Mouse (Mus musculus) lung, postnatal 14 days (tissue): ENCODE data around the gene Zfp36l1.
A peak's percentile ranks its signal among the peaks of the same experiment; 100 is the strongest.

Experiments
- DNase-seq: peaks from one replicate; pipeline ENCODE4 v3.0.0; 2021

The Zfp36l1 gene

DNA sequence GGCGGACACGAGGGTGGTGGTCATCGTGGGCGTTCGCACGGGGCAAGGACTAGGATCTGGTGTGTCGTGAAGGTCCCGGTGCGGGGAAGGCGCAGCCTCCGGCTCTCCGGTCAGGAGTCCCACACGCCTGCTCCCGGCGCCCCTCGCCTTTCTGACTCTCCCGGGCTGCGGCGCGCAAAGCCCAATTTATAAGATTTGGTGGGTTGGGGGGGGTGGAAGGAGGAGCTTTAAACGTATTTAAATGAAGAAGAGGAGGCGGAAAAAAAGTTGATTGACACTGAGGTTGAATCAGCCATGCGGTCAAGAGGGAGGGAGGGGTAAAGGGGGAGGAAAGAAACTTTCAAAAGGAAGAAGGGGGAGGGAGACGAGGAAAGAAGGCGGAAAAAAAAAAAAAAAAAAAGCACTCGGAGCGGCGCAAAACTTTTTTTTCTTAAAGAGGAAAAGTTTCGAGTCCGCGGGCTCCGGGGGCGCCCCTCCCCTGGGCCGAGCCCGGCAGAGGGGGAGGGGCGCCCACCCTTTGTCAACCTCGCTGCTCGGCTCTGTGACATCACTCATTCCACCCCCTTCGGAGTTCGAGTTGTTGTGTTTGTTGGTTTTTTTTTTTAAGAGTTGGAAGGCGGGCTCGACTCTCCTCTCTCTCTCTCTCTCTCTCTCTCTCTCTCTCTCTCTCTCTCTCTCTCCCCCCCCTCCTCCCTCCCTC is at the start of gene Zfp36l1:
Zfp36l1 (minus strand) TSS at position 162 of the 700 bp plus-strand sequence.
- DNase-seq = peak; percentile 97

DNA sequence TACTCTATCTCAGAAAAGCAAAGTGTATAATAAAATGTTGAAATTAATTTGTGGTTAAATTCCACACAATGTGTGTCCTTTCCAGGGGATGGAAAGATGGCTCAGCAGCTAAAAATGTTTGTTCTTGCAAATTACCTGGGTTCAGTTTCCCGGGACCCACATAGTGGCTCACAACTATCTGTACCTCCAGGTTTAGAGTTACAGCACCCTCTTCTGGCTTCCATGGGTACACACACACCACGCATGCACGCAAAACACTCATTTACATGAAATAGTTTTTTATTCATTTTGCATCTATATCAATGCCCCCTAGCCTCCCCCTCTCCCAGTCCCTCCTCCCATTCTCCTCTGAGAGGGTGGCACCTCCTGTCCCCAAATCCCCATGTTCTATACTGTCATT is 49.6 kb upstream of the Zfp36l1 start:
- no peak for DNase-seq

DNA sequence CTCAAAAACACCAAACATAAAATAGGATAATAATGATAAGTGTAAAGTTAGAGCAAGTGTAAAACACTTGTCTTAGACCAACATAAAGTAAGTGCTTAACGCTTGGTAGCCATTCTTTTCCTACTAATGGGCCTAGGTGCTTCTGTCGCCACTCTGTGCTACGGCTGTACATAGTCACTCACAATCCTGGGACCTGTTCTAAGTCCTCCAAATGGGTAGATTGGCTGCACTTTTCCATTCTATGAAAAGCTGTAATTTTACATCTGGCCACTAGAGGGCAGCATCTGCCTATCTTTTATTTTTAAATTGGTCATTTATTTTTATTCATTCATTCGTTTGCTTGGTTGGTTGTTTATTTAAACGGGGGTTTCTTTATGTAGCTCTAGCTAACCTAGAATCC is 44.9 kb upstream of the Zfp36l1 start:
- DNase-seq = no peak

DNA sequence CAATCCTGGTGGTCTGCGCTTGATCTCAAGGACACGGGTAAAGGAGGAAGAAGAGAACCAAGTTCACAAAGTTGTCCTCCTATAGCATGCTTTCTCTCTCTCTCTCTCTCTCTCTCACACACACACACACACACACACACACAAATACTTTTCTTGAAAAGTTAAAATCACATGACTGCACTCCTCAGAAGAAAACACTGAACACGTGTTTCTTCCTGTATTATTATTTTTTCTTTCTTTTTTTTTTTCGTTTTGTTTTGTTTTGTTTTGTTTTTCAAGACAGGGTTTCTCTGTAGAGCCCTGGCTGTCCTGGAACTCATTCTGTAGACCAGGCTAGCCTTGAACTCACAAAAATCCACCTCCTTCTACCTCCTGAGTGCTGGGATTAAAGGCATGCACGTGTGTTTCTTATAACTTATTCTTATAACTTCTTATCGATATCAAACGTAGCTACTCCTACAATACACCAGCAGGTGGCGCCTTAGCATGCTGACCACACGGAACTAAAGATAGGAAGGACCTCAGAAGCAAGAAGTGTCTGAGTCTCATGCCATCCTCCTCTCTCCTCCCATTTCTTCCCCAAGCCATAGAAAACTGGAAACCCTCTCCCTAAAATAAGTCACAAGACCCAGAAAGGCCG is 41.0 kb upstream of the Zfp36l1 start:
- peak; percentile 72 for DNase-seq

DNA sequence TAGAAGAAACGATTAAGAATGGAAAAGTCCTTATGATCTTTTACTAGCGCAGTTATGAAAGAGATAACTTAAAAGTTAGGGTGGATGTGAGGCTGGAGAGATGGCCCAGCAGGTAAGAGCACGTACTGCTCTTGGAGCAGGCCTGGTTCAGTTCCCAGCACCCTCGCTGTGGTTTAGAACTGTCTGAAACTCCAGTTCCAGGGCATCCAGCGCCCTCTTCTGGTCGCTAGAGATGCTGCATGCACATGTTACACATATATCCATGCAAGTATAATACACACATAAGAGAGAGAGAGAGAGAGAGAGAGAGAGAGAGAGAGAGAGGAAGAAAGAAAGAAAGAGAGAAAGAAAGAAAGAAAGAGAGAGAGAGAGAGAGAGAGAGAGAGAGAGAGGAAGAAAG is 40.3 kb upstream of the Zfp36l1 start:
- no peak for DNase-seq

DNA sequence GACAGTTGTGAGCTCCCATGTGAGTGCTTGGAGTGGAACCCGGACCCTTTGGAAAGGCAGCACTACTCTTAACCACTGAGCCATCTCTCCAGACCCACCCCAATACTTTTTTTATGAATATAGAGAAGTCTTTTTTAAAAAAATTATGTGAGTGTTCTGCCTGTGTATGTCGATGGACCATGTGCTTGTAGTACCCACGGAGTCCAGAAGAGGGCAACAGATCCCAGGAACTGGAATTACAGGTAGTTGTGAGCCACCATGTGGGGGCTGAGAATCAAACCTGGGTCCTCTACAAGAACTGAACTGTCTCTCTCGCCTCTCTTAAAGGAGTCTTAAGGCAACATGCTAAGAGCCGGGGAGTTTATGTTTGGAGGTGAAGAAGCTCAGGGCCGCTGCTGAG is 39.0 kb upstream of the Zfp36l1 start:
- no peak for DNase-seq

DNA sequence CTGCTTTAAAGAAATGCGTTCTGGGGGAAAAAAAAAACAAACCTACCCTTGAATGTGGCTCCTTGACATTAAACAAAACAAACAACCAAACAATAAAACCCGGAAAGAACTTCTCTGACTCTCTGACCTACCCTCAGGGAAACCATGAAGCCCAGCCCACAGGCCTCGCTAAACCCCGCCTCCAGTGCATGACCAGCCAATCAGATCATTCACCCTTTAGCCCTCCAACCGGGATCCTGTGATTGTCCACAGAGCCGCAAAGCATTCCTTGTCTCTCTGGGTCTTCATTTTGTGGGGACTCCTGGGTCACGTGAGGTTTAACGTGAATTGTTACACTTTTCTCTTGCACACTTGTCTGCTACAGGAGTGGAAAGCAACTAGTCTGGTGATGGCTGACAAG is 37.8 kb upstream of the Zfp36l1 start:
- peak; percentile 58 for DNase-seq

DNA sequence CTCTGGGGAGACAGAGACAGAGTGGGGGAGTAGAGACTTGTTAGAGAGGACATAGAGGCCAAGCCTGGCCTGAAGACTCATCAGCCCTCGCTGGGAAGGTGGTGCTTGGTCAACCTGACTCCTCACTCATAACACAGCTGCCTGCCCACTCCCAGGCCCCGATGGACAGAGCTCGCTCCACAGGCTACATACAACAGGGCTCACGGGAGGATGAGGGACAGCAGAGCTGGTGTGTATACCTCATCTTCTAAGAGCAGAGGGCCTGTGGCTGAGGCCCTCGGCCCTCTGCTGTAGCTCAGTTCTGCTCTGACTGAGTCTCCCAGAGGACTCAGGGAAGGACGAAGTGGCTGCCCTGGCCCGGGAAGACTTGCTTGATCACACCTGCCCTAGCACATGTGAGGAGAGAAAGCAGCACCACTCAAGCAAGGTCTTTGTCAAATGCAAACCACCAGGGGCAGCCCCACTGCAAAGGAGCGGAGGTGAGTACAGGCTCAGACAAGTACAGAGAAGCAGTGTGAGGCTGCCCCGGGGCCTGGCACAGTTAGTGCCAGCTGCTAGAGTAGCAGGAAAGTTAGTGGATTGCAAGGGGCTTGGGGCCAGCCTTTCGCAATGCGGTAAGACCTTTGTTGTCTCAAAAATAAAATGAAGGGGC is 34.9 kb upstream of the Zfp36l1 start:
- no peak for DNase-seq

DNA sequence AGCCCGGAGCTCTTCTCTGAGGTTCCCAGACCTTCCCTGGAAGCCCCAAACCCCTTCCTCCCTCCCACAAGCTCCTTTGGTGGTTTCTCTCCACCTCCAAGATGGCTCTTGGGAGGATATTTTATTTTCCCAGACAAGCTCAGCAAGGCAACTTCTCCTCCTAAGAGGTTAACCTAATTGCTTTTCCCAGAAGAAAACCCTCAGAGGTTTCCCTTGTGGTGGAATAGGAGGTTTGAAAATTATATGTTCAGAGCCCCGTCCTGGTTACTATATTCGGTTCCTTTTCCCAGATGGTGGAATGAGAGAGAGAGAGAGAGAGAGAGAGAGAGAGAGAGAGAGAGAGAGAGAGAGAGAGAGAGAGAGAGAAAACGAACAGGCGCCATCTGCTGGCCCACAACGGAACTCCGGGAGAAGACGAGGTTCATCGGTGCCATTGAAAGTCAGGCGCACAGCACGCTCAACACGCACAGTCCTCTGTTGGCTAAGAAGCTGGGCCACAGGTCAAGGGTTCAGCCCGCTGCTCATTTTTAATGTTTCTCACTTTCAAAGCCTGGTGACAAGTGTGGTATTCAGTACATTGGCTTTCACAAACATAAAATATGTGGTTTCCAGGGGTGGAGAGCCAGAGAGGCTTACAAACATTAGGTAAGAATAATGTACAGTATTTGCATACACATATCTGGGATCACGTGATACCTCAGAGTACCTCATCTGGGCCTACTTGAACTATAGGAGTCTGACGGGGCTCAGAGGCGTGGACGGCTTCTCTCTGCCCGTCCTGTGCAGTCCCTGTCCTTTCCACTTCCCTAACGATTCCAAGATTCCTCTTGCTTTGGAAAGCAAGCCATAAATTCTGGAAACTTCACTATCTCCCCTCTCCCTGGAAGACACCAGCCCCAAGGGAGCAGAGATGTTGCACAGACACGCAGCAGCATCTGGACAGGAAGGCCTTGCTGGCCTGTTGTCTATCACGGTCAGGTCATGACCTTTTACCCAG is 33.7 kb upstream of the Zfp36l1 start:
- DNase-seq = peak; percentile 79

DNA sequence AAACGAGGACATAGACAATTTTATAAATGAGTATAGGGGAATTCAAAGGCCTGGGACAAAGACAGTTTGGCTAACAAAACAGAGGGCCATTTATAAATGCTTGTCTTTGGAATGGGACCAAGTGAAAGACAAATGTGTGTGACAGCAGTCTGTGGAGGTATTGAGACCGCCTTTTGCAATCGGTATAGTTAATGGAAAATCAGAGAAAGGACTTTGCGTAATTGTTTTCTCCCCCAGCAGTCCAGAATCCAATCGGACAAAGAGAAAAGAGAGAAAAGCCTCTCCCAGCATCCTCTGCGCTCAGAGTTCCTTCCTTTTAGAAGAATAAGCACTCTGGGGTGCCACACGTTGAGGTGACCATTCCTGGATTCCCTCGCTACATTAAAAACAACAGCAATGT is 32.6 kb upstream of the Zfp36l1 start:
- DNase-seq = no peak

DNA sequence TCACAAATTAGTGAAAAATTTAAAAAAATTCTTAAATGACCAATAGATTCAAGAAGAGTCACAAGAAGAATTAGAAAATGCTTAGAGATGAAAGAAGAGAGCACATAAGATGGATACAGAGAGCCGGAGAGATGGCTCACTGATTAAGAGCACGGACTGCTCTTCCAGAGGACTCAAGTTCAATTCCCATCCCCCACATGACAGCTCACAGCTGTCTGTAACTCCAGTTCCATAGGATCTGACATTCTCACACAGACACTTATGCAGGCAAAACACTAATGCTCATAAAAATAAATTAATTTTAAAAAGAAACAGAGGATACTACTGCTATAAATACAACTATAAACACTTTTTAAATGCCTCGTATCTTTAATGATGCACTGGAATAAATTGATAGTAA is 32.0 kb upstream of the Zfp36l1 start:
- DNase-seq = no peak

DNA sequence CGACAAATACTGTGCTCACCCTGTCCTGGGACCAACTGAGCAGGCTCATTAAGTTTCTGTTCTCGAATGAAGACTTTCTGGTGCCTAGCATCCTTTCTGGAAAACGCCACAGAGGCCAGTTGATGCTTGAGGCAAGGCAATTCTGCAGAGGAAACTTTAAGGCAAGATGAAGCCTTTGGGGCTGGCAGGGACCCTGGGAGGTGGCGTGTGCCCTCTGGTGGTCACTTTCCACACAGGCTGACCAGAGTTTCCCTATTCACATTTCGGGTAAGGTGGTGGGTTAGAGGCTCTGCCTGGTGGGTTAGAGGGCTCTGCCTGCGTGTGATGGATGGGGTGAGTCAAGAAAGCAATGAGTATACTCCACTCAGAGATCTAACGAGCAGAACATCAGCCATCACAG is 28.7 kb upstream of the Zfp36l1 start:
- DNase-seq = peak; percentile 74

DNA sequence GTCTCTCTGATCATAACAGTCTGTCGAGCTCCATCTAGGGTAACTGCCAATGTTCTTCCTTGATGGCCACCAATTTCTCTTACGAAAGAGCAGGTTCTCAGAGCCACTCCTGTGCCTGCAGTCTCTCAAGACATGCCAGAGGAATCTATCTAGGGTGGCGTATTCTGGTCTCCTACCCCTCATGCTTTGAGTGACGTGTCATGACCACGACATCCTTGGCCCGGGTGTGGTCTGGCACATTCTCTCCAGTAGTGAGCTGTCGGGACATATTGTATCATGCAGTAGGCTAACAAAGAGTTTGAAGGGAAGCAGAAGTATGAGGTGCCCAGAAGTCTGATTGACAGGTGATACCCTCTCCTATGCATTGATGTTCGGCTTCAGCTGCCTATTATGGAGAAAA is 28.2 kb upstream of the Zfp36l1 start:
- DNase-seq = no peak

DNA sequence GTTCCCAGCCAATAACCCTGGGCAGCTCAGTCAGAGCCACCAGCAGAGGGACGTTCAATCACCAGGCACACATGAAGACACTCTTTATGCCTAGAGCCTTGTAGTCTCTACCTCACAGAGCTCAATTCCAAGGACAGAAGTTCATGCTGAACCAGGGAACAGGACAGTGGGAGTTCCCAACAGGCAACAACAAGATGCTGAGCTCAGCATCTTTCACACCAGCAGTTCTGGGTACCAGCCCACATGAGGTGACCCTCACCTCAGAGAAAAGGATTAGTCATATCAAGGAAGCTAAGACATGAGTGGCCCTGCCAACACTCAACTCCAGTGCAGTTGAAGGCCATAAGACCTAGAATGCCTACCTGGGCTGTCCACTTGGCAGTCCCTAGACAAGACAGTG is 24.9 kb upstream of the Zfp36l1 start:
- no peak for DNase-seq

DNA sequence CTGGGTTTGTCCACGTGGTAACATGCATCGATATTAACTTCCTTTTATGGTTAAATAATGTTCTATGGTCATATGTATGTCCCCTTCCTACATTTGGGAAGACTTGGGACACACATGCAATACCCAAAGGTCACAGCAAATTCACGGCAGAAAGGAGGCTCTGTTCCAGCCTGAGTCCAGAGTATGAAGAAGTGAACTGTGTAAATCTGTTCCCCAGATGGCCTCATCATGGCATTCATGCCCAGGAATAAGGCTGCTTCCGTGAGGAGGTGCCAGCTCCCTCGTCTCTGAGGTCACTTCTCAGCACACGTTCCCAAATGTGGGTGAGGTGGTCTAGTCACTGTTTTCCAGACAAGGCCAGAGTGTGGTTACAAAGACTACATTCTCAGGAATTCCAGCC is 24.4 kb upstream of the Zfp36l1 start:
- no peak for DNase-seq

DNA sequence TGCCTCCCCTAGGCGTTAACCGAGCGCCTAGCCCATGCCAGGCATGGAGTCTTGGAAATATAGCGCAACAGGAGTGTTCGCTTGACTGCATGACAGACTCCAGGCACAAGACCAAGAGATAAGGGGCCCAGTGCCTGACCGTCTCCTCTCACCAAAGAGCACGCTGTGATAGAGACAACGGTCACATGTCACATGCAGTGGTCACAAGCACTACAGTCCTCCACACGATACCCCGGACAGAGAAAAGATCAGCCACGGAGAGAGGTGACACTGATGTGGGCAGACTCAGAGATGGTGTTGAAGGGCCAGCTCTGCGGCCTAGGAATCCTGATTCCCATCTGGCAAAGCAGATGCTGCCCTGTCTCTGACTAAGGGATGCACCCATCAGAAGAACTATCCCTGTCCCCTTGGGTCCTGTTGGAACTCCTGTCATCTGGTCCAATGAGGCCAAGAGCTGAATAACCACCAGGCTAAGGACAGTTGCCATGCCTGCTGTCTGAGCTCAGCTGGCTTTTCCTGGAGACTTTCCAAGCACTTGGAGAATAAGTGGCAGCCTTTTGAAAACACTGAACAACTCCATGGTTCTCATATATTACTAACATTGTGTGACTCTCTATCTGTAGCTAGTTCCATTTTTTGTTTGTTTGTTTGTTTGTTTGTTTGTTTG is 23.6 kb upstream of the Zfp36l1 start:
- peak; percentile 65 for DNase-seq

DNA sequence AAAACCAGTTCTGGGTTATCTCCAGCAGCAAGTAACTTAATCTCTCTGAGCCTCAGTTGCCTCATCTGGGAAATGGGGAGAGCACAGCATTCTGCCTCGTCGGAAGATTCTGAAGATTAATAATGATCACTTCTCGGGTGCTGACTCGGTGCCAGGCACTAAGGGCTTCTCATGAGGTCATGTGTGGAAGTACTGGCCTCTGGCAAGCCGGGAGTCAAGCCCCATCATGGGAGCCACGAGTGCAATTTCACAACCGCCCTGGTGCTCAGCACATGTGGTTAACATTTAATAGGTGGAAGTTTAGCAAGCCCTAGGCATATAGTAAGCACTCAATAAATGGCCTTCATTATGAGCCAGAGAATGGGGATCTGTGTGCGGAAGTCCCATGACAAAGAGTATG is 22.4 kb upstream of the Zfp36l1 start:
- peak; percentile 64 for DNase-seq

DNA sequence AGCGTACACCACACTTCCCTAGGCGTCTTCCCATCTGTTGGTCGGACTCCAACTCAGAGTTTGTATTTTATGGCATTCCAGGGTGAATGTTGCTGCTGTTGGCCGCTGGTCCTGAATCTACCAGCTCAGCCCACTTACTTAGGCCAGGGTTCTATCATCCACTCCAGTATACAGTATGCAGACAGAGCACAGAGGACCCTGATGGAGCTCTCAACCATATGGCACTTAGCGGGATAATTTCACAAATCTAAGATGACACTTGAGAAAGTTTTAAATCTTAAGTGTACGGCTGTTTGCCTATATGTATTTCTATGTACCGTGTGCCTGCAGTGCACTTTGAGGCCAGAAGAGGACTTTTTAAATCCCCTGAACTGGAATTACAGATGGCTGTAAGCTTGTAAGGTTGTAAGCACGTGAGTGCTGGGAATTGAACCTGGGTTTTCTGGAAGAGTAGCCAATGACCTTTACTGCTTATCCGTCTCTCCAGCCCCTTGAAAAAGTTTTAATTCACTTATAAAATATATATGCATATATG is 20.3 kb upstream of the Zfp36l1 start:
- DNase-seq = no peak

DNA sequence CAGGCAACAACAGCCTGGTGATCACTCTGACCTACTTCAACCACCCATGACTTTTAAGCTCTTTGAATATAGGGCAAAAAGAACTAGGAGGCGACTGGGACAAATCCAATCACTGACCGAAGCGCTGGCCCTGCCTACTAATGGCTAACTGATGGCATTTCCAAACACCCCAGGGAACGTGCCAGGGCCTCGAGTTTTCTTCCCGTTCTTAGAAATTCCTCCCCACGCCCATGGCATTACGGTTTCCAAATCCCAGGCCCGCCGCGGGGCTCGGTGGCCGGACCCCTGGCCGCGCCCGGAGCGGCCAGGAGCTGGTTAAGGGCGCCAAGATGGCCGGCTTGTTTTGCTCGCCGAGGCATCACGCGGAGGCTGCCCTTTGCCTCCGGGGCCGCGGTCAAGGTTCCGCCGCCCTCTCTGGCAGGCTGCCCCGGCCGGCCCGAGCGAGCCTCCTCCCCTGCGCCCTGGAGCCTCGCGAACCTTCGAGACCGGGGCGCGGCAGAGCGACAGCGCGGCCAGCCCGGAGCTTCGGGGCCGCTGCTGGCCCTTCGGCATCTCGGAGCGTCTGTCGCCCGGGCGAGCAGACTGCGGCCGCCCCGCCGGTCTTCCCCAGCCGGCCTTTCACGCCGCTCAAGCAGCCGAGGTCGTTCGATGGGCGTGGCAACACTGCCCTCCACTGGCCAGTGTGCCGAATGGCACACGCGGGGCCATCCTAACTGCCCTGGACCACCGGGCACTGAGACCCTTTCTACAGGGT is 19.6 kb upstream of the Zfp36l1 start:
- DNase-seq = peak; percentile 87

DNA sequence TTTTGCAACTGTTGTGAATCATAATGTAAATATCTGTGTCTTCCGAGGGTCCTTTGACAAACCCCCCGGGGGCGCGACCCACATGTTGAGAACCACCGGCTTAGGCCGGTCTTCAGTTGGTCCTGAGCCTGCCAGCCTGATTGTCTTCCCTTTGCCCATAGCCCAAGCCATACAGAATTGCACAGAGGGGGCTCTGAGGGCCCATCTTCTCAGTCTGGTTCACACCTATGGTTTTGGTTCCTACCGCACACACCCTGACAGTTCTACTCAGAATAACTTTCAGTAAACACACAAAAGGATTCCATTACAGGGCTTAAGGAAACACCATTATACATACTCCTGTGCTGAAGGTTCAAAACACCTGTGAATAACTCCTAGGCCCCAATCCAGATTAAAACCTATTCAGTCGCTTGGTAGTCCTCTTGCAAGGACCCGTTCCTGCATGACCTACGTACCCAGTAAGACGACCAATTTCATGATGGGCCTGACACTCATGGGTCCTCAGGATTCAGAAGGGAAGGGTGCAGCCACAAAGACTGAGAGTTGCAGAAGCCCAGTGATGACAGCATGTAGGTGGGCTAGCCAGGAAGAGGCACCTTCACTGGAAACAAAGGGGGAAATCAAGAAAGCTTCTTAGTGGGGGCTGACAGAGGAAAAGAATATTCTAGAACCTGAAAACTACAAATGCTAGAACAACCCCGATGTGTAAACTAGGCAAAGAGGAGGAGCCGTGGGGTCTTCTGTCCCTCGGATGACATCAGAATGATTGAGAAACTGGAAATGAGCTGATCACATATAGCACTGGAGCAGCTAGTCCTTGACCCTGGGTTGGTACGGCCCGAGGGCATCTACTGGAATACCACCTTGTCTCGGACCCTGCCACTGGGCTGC is 18.8 kb upstream of the Zfp36l1 start:
- no peak for DNase-seq
